Mouse (Mus musculus) cerebellum, adult 2 months (tissue): ENCODE measurements at regions not wholly inside any gene's neighbourhood (a gene's known extent, or its start where the extent isn't known, plus 50 kb on each side); places are given as distances from the start of the nearest gene placed in this dataset.

Experiments used
- CTCF ChIP-seq: fragments of 200-500 bp; IDR thresholded peaks from 2 replicates; pipeline ENCODE4 v1.5.1; 2011; ENCODE audit warnings: low read depth, mild to moderate bottlenecking, control low read depth, low read length, moderate library complexity, borderline replicate concordance; ENCODE audit not compliant: insufficient read depth
- POLR2A ChIP-seq: fragments of 200-500 bp; IDR thresholded peaks from 2 replicates; pipeline ENCODE4 v1.6.1; 2011; ENCODE audit warnings: low read length, control low read depth, borderline replicate concordance; ENCODE audit not compliant: insufficient read depth

- TF ChIP-seq CTCF (no peak), POLR2A (no peak)
Observed at GRCm38 (mm10) chr8:89308532-89308931, 264.6 kb upstream of the Sall1 start.
